Mouse (Mus musculus) liver, embryonic 14.5 days (tissue): ENCODE measurements around the gene Tspan12.

Experiments
- CTCF ChIP-seq: IDR thresholded peaks from 2 replicates; pipeline ENCODE4 v1.5.1; 2016; ENCODE audit warnings: antibody characterized with exemption, low read depth, control low read depth
- EP300 ChIP-seq: IDR thresholded peaks from 2 replicates; pipeline ENCODE4 v1.6.1; 2016; ENCODE audit warnings: antibody characterized with exemption, low read depth

DNA sequence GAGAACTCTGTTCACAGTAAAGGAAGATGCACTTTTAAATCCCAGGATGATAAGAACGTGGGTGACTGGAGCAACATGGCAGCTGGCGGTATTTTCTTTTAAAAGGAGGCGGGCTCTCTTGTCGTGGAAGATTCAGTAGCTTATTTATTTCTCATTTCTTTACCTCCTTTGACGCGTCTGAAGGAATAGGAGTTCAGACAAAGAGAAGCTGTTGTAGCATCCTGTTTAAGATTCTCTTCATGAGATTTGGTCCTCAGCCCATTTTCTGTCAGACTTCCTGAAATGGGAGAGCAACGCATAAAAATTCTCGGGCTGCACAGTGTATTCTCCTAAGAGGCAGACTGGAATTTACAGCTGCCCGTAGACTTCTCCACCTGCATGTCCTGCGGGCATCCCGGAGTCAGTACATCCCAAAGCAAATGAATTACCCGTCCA, 84.5 kb downstream of the Tspan12 start:
- no peak for TF ChIP-seq CTCF
- no peak for TF ChIP-seq EP300
